ENCODE assay signal across 10 mouse cellular contexts in genomic region chr15:27683206-27683605, GRCm38 (mm10).
"Had no signal": no experiment of that assay in that cellular context is flagged by ENCODE, and none has a peak within 500 bp of the region (broad histone marks: within the 10 kb centered on the region; RNA-seq: fewer than 3 reads in every experiment).

No protein-coding gene starts in this region.

- H3K27me3 ChIP-seq: neural tube, embryonic 12.5 days had no signal

- ATAC-seq: intestine, embryonic 16.5 days; midbrain, embryonic 15.5 days had no signal

- H3K27ac ChIP-seq: limb, embryonic 13.5 days; liver, embryonic 14.5 days; midbrain, embryonic 15.5 days; neural tube, embryonic 12.5 days had no signal

- H3K9me3 ChIP-seq: limb, embryonic 13.5 days; midbrain, embryonic 15.5 days; neural tube, embryonic 12.5 days had no signal

- H3K36me3 ChIP-seq: limb, embryonic 13.5 days; midbrain, embryonic 15.5 days; neural tube, embryonic 12.5 days had no signal

- H3K4me3 ChIP-seq: limb, embryonic 13.5 days; midbrain, embryonic 15.5 days; neural tube, embryonic 12.5 days had no signal

- DNase-seq: left cerebral cortex, postnatal 4 days; lung, adult 18-20 months; spleen, adult 18-20 months; thymus, adult 18-20 months; thymus, postnatal 14 days had no signal

- H3K4me2 ChIP-seq: limb, embryonic 13.5 days; midbrain, embryonic 15.5 days; neural tube, embryonic 12.5 days had no signal

- H3K9ac ChIP-seq: limb, embryonic 13.5 days; liver, embryonic 14.5 days; midbrain, embryonic 15.5 days; neural tube, embryonic 12.5 days had no signal
